Mouse (Mus musculus) spleen, adult 2 months (tissue): ENCODE measurements around the gene Pou2f3. TPM values are rescaled to one million over a fixed set of nuclear protein-coding genes. Genes with fewer than 3 reads are reported as not detected.

Source experiments
- DNase-seq, 2 experiments: peaks; one replicate each; pipeline versions ENCODE4 v3.0.0 to v3.0.0-alpha.2; 2012 to 2021; ENCODE audit warnings: low spot score in 2 of 2, low read depth in 1 of 2
- H3K27ac ChIP-seq: fragments of 200-500 bp; 2 replicates; pipeline ENCODE4 v1.5.1; 2012; ENCODE audit warnings: low read length, inconsistent platforms; ENCODE audit not compliant: insufficient read depth
- H3K27me3 ChIP-seq: fragments of 200-500 bp; 2 replicates; pipeline ENCODE4 v1.6.1; 2012; ENCODE audit warnings: mild to moderate bottlenecking, moderate library complexity, low read length, inconsistent platforms; ENCODE audit not compliant: control insufficient read depth, insufficient read depth
- H3K36me3 ChIP-seq: fragments of 200-500 bp; 2 replicates; pipeline ENCODE4 v1.6.1; 2012; ENCODE audit warnings: mild to moderate bottlenecking, low read length, inconsistent platforms; ENCODE audit not compliant: control insufficient read depth, insufficient read depth
- H3K4me1 ChIP-seq: fragments of 200-500 bp; 2 replicates; pipeline ENCODE4 v1.6.1; 2011; ENCODE audit warnings: inconsistent platforms; ENCODE audit not compliant: control insufficient read depth, insufficient read depth, insufficient read length
- H3K4me3 ChIP-seq: fragments of 200-500 bp; 2 replicates; pipeline ENCODE4 v1.5.1; 2011; ENCODE audit warnings: mild to moderate bottlenecking, inconsistent platforms; ENCODE audit not compliant: insufficient read depth, insufficient read length; ENCODE audit errors: extremely low read depth
- CTCF ChIP-seq: fragments of 200-500 bp; IDR thresholded peaks from 2 replicates; pipeline ENCODE4 v1.5.1; 2011; ENCODE audit warnings: mild to moderate bottlenecking, inconsistent platforms; ENCODE audit not compliant: insufficient read depth, insufficient read length, insufficient replicate concordance; ENCODE audit errors: extremely low read depth
- POLR2A ChIP-seq: fragments of 200-500 bp; IDR thresholded peaks from 2 replicates; pipeline ENCODE4 v1.6.1; 2011; ENCODE audit warnings: low read depth, low read length, inconsistent platforms
- WGBS: fragments of 180-500 bp; shearing (Covaris S2); methylation state at CpG from one replicate; pipeline ENCODE4 v1.1.7; 2018; 5-methylcytosine and 5-hydroxymethylcytosine counted together
- polyA plus RNA-seq: library from polyadenylated mRNA; depleted of rRNA; stranded (reverse); fragments of >200 nt; gene quantifications from 2 replicates; pipeline ENCODE4 v1.2.3, GENCODE M21; 2012

The Pou2f3 gene
- polyA plus RNA-seq, 1 experiment = not detected

DNA sequence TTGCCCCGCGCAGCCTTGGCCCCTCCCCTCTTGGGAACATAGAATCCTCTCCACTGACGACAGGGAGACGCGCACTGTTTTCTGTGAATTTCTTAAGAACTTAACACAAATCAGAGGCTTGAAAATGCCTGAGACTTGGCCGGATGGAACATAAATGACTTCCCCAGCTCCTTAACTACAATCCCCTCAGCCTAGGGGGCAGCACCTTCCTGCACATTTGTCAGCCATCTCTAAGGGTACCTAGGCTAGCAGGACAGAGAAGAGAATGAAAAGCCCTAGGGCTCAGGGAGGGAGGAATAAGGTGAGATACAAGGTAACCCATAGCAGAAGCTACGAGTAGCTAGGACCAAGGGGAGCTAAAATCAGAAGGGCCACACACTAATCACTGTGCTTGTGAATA lies 32.0 kb downstream of the Pou2f3 start:
- no peak overlapping the region for H3K4me3 ChIP-seq
- no peaks in the 10 kb centered on the region for H3K4me1 ChIP-seq
- H3K36me3 ChIP-seq = no peaks in the 10 kb centered on the region
- no peak for DNase-seq
- no peaks in the 10 kb centered on the region for H3K27me3 ChIP-seq
- no peak overlapping the region for H3K27ac ChIP-seq
- WGBS = 69% methylated on average over 7 of the region's 7 CpGs
- TF ChIP-seq CTCF (no peak), POLR2A (no peak)

DNA sequence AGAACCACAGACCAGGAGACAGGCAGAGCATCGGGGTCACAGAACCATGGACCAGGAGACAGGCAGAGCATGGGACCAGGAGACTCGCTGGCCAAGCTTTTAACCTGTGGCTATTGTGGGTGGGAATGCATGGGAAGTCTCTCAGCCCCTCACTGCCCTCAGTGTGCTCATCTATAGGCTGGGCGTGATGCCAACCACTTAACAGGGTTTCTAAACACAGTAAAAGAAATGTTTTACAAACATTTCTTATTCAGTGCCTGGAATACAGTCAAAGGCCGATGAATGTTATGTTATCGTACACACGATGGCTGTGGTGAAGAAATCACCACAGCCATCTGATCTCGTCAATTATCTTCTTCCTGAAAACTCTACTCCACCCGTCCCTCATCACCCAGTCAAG lies 43.1 kb downstream of the Pou2f3 start:
- no peak for TF ChIP-seq POLR2A
- no peak for TF ChIP-seq CTCF
- 66% methylated on average over 8 of the region's 8 CpGs for WGBS
- DNase-seq = no peak
- H3K4me1 ChIP-seq = no peaks in the 10 kb centered on the region
- H3K27ac ChIP-seq = no peak overlapping the region
- no peaks in the 10 kb centered on the region for H3K27me3 ChIP-seq
- H3K36me3 ChIP-seq = no peaks in the 10 kb centered on the region
- H3K4me3 ChIP-seq = no peak overlapping the region

DNA sequence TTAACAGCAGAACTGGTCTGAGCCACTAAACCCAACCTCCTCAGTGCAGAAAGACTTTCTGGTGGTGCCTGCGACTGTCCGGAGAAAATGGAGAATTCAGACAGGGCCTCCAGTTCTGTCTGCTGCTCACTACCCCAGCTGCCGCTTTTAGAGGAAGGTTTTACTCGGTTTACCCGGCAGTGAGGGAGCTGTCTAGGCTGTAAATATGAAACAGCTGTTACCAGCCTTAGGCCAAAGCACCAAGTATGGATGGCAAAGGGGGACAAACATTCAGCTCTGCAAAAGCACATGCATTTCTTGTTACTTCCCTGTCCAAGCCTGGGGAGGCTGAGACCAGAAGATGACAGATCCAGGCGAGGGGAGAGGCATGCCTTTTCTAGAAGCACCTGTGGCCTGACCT lies 43.8 kb downstream of the Pou2f3 start:
- Histone ChIP-seq H3K4me3 (no peak overlapping the region), H3K27me3 (no peaks in the 10 kb centered on the region), H3K4me1 (no peaks in the 10 kb centered on the region), H3K36me3 (no peaks in the 10 kb centered on the region), H3K27ac (no peak overlapping the region)
- no peak for DNase-seq
- 82% methylated on average over 6 of the region's 6 CpGs for WGBS
- TF ChIP-seq CTCF = no peak
- no peak for TF ChIP-seq POLR2A

DNA sequence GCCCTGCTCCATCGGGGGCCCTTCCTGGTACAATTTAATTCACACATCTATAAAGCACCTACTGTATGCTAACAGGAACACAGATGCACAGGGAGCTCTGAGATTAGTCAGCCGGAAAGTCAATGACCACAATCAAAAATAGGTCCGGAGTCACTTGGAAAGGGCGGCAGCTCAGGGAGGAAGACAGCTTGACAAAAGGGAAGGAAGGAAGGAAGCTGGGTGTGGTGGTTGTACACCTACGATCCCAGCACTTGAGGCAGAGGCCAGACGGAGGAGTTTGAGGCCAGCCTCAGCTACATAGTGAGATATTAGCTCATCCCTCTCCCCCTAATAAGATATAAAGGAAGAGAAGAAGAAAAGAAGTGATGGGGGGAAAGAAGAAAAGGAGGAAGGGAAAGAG lies 54.2 kb downstream of the Pou2f3 start:
- 13% methylated on average over 6 of the region's 6 CpGs for WGBS
- TF ChIP-seq CTCF (no peak), POLR2A (no peak)
- Histone ChIP-seq H3K4me3 (no peak overlapping the region), H3K4me1 (no peaks in the 10 kb centered on the region), H3K27ac (no peak overlapping the region), H3K27me3 (no peaks in the 10 kb centered on the region), H3K36me3 (no peaks in the 10 kb centered on the region)
- no peak for DNase-seq

DNA sequence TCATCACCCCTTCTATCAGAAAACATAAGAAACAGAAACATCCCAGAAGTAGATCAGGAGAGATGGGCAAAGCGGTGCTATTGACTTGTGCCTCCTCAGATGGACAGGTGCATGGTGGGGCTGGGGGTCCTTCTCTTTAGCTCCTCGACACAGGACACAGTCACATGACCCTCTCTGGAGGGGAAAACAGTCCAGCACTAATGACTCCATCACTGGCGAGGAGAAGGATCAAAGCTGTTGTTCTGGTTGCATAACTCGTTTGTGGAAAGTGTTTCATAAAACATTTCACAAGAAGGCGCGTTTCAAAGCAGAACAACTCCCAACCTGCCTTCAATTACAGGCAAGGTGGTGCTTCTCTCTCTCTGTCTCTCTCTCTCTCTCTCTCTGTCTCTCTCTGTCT lies 58.4 kb downstream of the Pou2f3 start:
- H3K27me3 ChIP-seq = no peaks in the 10 kb centered on the region
- no peak overlapping the region for H3K27ac ChIP-seq
- no peak for DNase-seq
- H3K36me3 ChIP-seq = no peaks in the 10 kb centered on the region
- no peaks in the 10 kb centered on the region for H3K4me1 ChIP-seq
- no peak overlapping the region for H3K4me3 ChIP-seq
- 76% methylated on average over 6 of the region's 6 CpGs for WGBS
- TF ChIP-seq POLR2A = no peak
- TF ChIP-seq CTCF = no peak

DNA sequence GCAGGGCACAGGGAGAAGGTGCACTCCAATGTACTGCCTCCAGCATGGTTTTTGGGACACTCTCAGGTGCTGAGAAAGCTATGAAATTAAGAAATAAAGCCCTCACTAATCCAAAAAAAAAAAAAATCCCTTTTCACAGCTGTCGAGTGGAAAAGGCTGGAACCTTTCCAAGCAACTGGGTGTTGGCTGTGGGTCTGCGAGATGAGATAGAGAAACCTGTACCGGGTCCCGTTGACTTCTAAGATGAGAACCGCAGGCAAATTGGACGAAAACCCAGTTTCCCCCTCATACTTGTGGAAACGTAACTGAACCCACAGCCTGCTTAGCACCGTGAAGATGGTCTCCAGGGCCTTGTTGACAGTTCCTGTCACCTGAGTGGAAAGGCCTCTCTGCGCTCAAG lies 59.2 kb downstream of the Pou2f3 start:
- WGBS = 78% methylated on average over 9 of the region's 9 CpGs

DNA sequence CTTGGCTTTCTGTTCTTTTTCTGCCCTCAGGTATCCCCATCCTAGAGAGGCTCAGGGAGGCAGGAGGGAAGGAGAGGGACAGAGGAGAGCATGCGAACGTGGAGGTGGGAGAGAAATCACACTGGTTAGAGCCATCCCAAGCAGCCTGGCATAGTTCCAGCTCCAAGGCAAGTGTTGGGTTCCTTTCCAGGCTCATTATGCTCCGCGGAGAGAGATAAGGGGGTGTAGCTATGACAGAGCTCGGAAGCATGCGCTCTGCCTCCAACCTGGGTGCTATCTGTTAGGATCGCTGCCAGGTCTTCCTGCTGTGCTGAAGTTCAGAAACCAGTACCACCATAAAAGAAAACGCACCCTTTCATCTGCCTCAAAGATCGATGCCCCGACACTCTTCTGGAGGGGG lies 60.1 kb downstream of the Pou2f3 start:
- DNase-seq = no peak
- no peaks in the 10 kb centered on the region for H3K36me3 ChIP-seq
- no peaks in the 10 kb centered on the region for H3K27me3 ChIP-seq
- no peaks in the 10 kb centered on the region for H3K4me1 ChIP-seq
- no peak overlapping the region for H3K4me3 ChIP-seq
- WGBS = 36% methylated on average over 10 of the region's 10 CpGs
- no peak overlapping the region for H3K27ac ChIP-seq
- TF ChIP-seq CTCF (no peak), POLR2A (no peak)

More for the DNA sequence above, 59.2 kb downstream of the Pou2f3 start:
- Histone ChIP-seq H3K27me3 (no peaks in the 10 kb centered on the region), H3K36me3 (no peaks in the 10 kb centered on the region), H3K4me1 (no peaks in the 10 kb centered on the region), H3K4me3 (no peak overlapping the region), H3K27ac (no peak overlapping the region)
- no peak for DNase-seq
- TF ChIP-seq CTCF = no peak
- TF ChIP-seq POLR2A = no peak

DNA sequence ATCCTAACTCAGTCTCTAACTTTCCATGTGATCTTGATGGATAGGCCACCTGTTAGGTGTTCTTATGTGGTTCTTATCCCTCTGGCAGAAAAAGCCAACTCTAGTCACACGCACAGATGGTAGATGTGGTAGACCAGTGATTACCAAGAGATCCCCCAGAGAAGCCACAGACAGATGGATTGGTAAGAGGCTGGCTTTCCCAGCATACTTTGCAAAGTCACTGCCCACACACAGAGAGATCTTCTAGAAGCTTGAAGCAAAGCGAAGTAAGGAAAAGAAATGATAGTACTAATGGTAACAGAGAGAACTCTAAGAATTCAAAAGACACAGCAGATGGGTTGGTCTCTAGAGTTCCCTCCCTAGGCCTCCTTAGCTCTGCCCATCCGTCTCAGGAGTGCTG lies 60.7 kb downstream of the Pou2f3 start:
- TF ChIP-seq CTCF (no peak), POLR2A (no peak)
- 71% methylated on average over 3 of the region's 3 CpGs for WGBS
- no peaks in the 10 kb centered on the region for H3K36me3 ChIP-seq
- H3K27me3 ChIP-seq = no peaks in the 10 kb centered on the region
- H3K4me1 ChIP-seq = no peaks in the 10 kb centered on the region
- DNase-seq = no peak
- H3K27ac ChIP-seq = no peak overlapping the region
- H3K4me3 ChIP-seq = no peak overlapping the region
